Mouse (Mus musculus): Measurements from ENCODE around the gene Ralb.

DNA sequence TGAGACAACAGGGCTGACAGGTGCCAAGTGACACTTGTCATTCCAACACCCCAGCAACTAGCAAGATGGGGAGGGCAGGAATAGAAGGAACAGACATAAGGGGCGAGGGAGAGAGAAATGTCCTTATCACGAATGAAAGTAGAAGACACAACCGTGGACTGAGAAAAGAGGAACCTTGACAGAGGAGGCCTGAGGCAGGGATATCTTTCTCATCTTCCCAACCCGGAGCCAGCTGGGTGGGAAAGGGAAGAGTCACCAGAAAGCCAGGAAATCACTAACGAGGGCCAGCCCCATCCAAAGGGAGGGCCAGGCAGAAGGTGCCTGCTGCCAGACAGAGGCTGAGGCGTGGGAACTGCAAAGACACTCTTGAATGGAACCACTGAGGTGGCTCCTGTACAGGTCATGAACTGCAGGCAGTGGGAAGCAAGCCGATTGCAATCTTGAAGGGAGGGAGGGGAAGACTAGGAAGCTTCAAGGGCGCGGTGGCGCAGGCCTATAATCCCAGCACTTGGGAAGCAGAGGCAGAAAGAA, 57.8 kb downstream of the Ralb start:
- TF ChIP-seq POLR2A (IDR thresholded peaks at IDR 0.05; ENCODE audit: insufficient read length, low read depth), result no peak
- TF ChIP-seq TCF12 (IDR thresholded peaks at IDR 0.05; ENCODE audit: insufficient read depth, poor library complexity, severe bottlenecking), result no peak
- TF ChIP-seq USF1 (IDR thresholded peaks at IDR 0.05; ENCODE audit: low read depth), result no peak
- TF ChIP-seq MYOG (IDR thresholded peaks at IDR 0.05; ENCODE audit: control insufficient read depth in 1 of 3, insufficient read depth in 1 of 3, insufficient read length in 2 of 3, low read depth in 2 of 3), result no peak
- no peak for TF ChIP-seq POLR2AphosphoS2 (IDR thresholded peaks at IDR 0.05; ENCODE audit: insufficient read length, low read depth)
- TF ChIP-seq MYOD1 (IDR thresholded peaks at IDR 0.05; ENCODE audit: control insufficient read depth in 1 of 3, insufficient read length in 2 of 3, low read depth in 2 of 3), result no peak
- TF ChIP-seq E2F4 (IDR thresholded peaks at IDR 0.05; ENCODE audit: insufficient read depth), result no peak

Data from myocyte (in vitro differentiated cells).